Mouse (Mus musculus) MEL (cell line): Measurements from ENCODE around the gene Gpr3. TPM values are rescaled to one million over a fixed set of nuclear protein-coding genes. Genes with fewer than 3 reads are reported as not detected.
A peak's percentile ranks its signal among the peaks of the same experiment; 100 is the strongest.

Experiments used
- DNase-seq: peaks from one replicate; pipeline ENCODE4 v3.0.0; 2011; ENCODE audit warnings: low read depth, low spot score
- H3K27ac ChIP-seq: 2 replicates; pipeline ENCODE4 v1.5.1; 2012; ENCODE audit warnings: low read depth, mild to moderate bottlenecking, control low read depth, low read length, moderate library complexity; ENCODE audit not compliant: control insufficient read depth
- H3K27me3 ChIP-seq, 2 experiments: fragments of 150-350 bp in 1 of 2; sonication (generic) in 1 of 2; 2 replicates each; pipeline ENCODE4 v1.6.1; 2012; ENCODE audit warnings: low read length in 2 of 2, mild to moderate bottlenecking in 2 of 2, improper control_type of control experiment in 1 of 2, moderate library complexity in 1 of 2; ENCODE audit not compliant: insufficient read depth in 2 of 2, control insufficient read depth in 1 of 2
- H3K36me3 ChIP-seq, 2 experiments: 2 replicates each; pipeline ENCODE4 v1.6.1; 2012 to 2014; ENCODE audit warnings: low read length in 2 of 2, improper control_type of control experiment in 1 of 2, inconsistent platforms in 1 of 2, mild to moderate bottlenecking in 1 of 2; ENCODE audit not compliant: insufficient read depth in 2 of 2, control insufficient read depth in 1 of 2
- H3K4me1 ChIP-seq, 2 experiments: fragments of 150-350 bp in 1 of 2; sonication (generic) in 1 of 2; 2 replicates each; pipeline ENCODE4 v1.6.1; 2012; ENCODE audit warnings: low read length in 2 of 2, improper control_type of control experiment in 1 of 2, mild to moderate bottlenecking in 1 of 2; ENCODE audit not compliant: insufficient read depth in 2 of 2, control insufficient read depth in 1 of 2
- H3K4me3 ChIP-seq, 2 experiments: fragments of 150-350 bp in 1 of 2; sonication (generic) in 1 of 2; 2 replicates each; pipeline ENCODE4 v1.5.1; 2012; ENCODE audit warnings: low read depth in 2 of 2, low read length in 2 of 2, mild to moderate bottlenecking in 2 of 2, moderate library complexity in 2 of 2, control low read depth in 1 of 2, improper control_type of control experiment in 1 of 2; ENCODE audit not compliant: control insufficient read depth in 1 of 2, insufficient read depth in 1 of 2
- H3K79me2 ChIP-seq: 2 replicates; pipeline ENCODE4 v1.6.1; 2012; ENCODE audit warnings: mild to moderate bottlenecking, low read length, moderate library complexity; ENCODE audit not compliant: control insufficient read depth, poor library complexity, insufficient read depth
- H3K9ac ChIP-seq: 2 replicates; pipeline ENCODE4 v1.6.1; 2012; ENCODE audit warnings: low read depth, mild to moderate bottlenecking, control low read depth, low read length, moderate library complexity; ENCODE audit not compliant: control insufficient read depth, poor library complexity, severe bottlenecking
- H3K9me3 ChIP-seq: fragments of 150-350 bp; sonication (generic); replicated peaks from 2 replicates; pipeline ENCODE4 v1.6.1; 2012; ENCODE audit warnings: mild to moderate bottlenecking, low read length, improper control_type of control experiment, moderate library complexity; ENCODE audit not compliant: insufficient read depth
- CTCF ChIP-seq, 3 experiments: IDR thresholded peaks in 2 of 3; conservative IDR thresholded peaks in 1 of 3; 2 replicates each; pipeline ENCODE4 v1.5.1; 2011 to 2012; ENCODE audit warnings: low read length in 3 of 3, low read depth in 2 of 3, mild to moderate bottlenecking in 2 of 3, improper control_type of control experiment in 1 of 3, inconsistent platforms in 1 of 3, mixed read lengths in 1 of 3, moderate library complexity in 1 of 3; ENCODE audit not compliant: control insufficient read depth in 1 of 3, insufficient read depth in 1 of 3, poor library complexity in 1 of 3, severe bottlenecking in 1 of 3
- ELF1 ChIP-seq: IDR thresholded peaks from 2 replicates; pipeline ENCODE4 v1.6.1; 2014; ENCODE audit warnings: low read depth, mild to moderate bottlenecking, inconsistent platforms, low read length, improper control_type of control experiment, moderate library complexity
- GATA1 ChIP-seq: IDR thresholded peaks from 2 replicates; pipeline ENCODE4 v1.6.1; 2011; ENCODE audit warnings: low read depth, low read length, improper control_type of control experiment
- KAT2A ChIP-seq: conservative IDR thresholded peaks from 2 replicates; pipeline ENCODE4 v1.6.1; 2012; ENCODE audit warnings: low read depth, low read length, improper control_type of control experiment, inconsistent platforms
- MAX ChIP-seq: IDR thresholded peaks from 2 replicates; pipeline ENCODE4 v1.6.1; 2011; ENCODE audit warnings: low read length, improper control_type of control experiment
- MAZ ChIP-seq: IDR thresholded peaks from 2 replicates; pipeline ENCODE4 v1.6.1; 2012; ENCODE audit warnings: low read depth, mild to moderate bottlenecking, inconsistent platforms, low read length, improper control_type of control experiment
- MEF2A ChIP-seq: IDR thresholded peaks from 2 replicates; pipeline ENCODE4 v1.6.1; 2014; ENCODE audit warnings: low read depth, mild to moderate bottlenecking, inconsistent platforms, low read length, improper control_type of control experiment; ENCODE audit not compliant: poor library complexity, insufficient replicate concordance, severe bottlenecking; ENCODE audit errors: extremely low read depth
- MXI1 ChIP-seq: IDR thresholded peaks from 2 replicates; pipeline ENCODE4 v1.6.1; 2011; ENCODE audit warnings: mild to moderate bottlenecking, low read depth, low read length, improper control_type of control experiment
- POLR2AphosphoS5 ChIP-seq: IDR thresholded peaks from 2 replicates; pipeline ENCODE4 v1.6.1; 2012; ENCODE audit warnings: low read depth, borderline replicate concordance, mild to moderate bottlenecking, inconsistent platforms, low read length, moderate library complexity, mixed read lengths
- SIN3A ChIP-seq: IDR thresholded peaks from 2 replicates; pipeline ENCODE4 v1.6.1; 2012; ENCODE audit warnings: low read length, improper control_type of control experiment, inconsistent platforms
- TAL1 ChIP-seq: IDR thresholded peaks from 2 replicates; pipeline ENCODE4 v1.6.1; 2012; ENCODE audit warnings: mild to moderate bottlenecking, inconsistent platforms, low read length, moderate library complexity, mixed read lengths
- TBP ChIP-seq: IDR thresholded peaks from 2 replicates; pipeline ENCODE4 v1.8.0; 2011; ENCODE audit warnings: low read depth, low read length, improper control_type of control experiment
- TCF12 ChIP-seq: IDR thresholded peaks from 2 replicates; pipeline ENCODE4 v1.6.1; 2014; ENCODE audit warnings: low read depth, mild to moderate bottlenecking, inconsistent platforms, low read length, improper control_type of control experiment, moderate library complexity
- UBTF ChIP-seq: IDR thresholded peaks from 2 replicates; pipeline ENCODE4 v1.6.1; 2012; ENCODE audit warnings: low read depth, mild to moderate bottlenecking, inconsistent platforms, low read length, improper control_type of control experiment, moderate library complexity, borderline replicate concordance; ENCODE audit not compliant: insufficient read depth
- USF1 ChIP-seq: IDR thresholded peaks from 2 replicates; pipeline ENCODE4 v1.6.1; 2014; ENCODE audit warnings: low read depth, mild to moderate bottlenecking, inconsistent platforms, low read length, improper control_type of control experiment, moderate library complexity
- USF2 ChIP-seq, 2 experiments: IDR thresholded peaks; 2 replicates each; pipeline ENCODE4 v1.6.1; 2011 to 2012; ENCODE audit warnings: improper control_type of control experiment in 2 of 2, low read length in 2 of 2, borderline replicate concordance in 1 of 2, inconsistent platforms in 1 of 2, low read depth in 1 of 2, mild to moderate bottlenecking in 1 of 2; ENCODE audit not compliant: insufficient read depth in 1 of 2
- ZKSCAN1 ChIP-seq: IDR thresholded peaks from 2 replicates; pipeline ENCODE4 v1.6.1; 2012; ENCODE audit warnings: low read depth, mild to moderate bottlenecking, inconsistent platforms, low read length, improper control_type of control experiment, moderate library complexity
- ZNF384 ChIP-seq: IDR thresholded peaks from 2 replicates; pipeline ENCODE4 v1.6.1; 2012; ENCODE audit warnings: low read depth, mild to moderate bottlenecking, inconsistent platforms, low read length, improper control_type of control experiment
- polyA plus RNA-seq, 2 experiments: library from polyadenylated mRNA; stranded (reverse) in 1 of 2; unstranded in 1 of 2; fragments of >175 nt in 1 of 2; fragments of >200 nt in 1 of 2; gene quantifications; 2 replicates each; pipeline versions ENCODE4 v1.2.1 to v1.2.4; 2012; ENCODE audit warnings: low replicate concordance in 2 of 2, low read depth in 1 of 2; ENCODE audit not compliant: insufficient read length in 2 of 2, insufficient read depth in 1 of 2, missing spikeins in 1 of 2
- total RNA-seq: library from RNA; depleted of rRNA; stranded (reverse); fragments of 300-350 nt; gene quantifications from 2 replicates; pipeline ENCODE4 v1.2.3, GENCODE M21; 2012

Gpr3 gene
- total and polyA plus RNA-seq, 3 experiments = 0.08 to 0.35 TPM; not detected in 1

DNA sequence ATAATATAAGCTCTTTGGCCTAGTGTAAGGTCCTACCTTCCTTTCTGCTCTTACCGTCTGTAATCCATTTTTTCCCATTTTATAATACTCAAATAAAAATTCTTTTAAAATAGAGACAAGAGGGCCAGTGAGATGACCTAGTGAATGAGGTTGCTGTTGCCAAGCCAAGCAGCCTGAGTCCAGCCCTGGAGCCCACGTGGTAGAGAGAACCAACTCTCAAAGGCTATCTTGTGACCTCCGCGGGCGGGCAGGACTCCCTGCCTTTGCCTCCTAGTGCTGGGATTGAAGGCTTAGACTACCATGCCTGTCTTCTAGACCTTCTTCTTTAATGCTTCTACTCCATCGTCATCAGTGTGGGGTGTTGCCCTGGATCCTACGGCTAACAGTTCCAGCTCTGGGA is 33.1 kb downstream of the Gpr3 start:
- Histone ChIP-seq H3K4me1 (peaks cover 0 to 4% of the 10 kb centered on the region in 2 experiments; a peak in 1 of 4 replicates), H3K36me3 (peaks cover 2 to 6% of the 10 kb centered on the region in 2 experiments; a peak in 2 of 4 replicates), H3K9me3 (no peaks in the 10 kb centered on the region), H3K4me3 (no peak overlapping the region), H3K27ac (no peak overlapping the region), H3K27me3 (no peaks in the 10 kb centered on the region), H3K9ac (no peak overlapping the region), H3K79me2 (peaks cover 2% of the 10 kb centered on the region)
- no peak for TF ChIP-seq KAT2A
- no peak for TF ChIP-seq USF1
- no peak for TF ChIP-seq SIN3A
- TF ChIP-seq UBTF = no peak
- TF ChIP-seq TBP = no peak
- no peak for TF ChIP-seq POLR2AphosphoS5
- TF ChIP-seq MAX = no peak
- TF ChIP-seq ELF1 = no peak
- TF ChIP-seq CTCF (IDR thresholded peaks at IDR 0.05 in 2 of 3, conservative IDR thresholded peaks at IDR 0.05 in 1 of 3; ENCODE audit: control insufficient read depth in 1 of 3, insufficient read depth in 1 of 3, low read depth in 2 of 3, low read length in 3 of 3, poor library complexity in 1 of 3, severe bottlenecking in 1 of 3) = no peak
- no peak for TF ChIP-seq ZKSCAN1
- DNase-seq = no peak

DNA sequence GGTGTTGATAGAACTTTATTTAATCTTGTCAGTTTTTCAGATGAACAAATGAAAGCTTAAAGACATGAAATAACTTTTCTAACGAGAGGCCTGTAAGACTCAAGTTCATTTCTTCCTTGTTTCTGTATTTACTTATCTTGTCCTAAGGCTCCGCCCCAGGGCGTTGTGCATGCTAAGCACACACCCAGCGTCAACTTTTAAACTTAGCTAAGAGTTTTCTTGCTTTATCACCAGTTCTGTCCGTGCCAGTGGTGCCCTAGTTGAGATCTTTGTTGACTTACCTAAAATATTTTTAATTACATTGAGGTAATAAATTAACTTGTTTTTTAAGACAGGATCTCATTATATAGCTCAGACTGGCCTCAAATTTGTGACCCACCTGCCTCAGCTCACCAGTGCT is 34.0 kb downstream of the Gpr3 start:
- Histone ChIP-seq H3K4me1 (peaks cover 0 to 4% of the 10 kb centered on the region in 2 experiments; a peak in 1 of 4 replicates), H3K27me3 (no peaks in the 10 kb centered on the region), H3K36me3 (peaks cover 2 to 6% of the 10 kb centered on the region in 2 experiments; a peak in 2 of 4 replicates), H3K9me3 (no peaks in the 10 kb centered on the region), H3K27ac (no peak overlapping the region), H3K4me3 (no peak overlapping the region), H3K79me2 (peaks cover 2% of the 10 kb centered on the region), H3K9ac (no peak overlapping the region)
- TF ChIP-seq SIN3A (peak; percentile 56; the same call in 1 of the 2 replicates), TCF12 (no peak), ZNF384 (peak; percentile 30; the same call in 1 of the 2 replicates), MAZ (no peak), TAL1 (no peak), MXI1 (peak; percentile 53; the same call in 1 of the 2 replicates), GATA1 (peak; percentile 47), USF2 (IDR thresholded peaks at IDR 0.05; ENCODE audit: borderline replicate concordance in 1 of 2, insufficient read depth in 1 of 2, low read depth in 1 of 2, low read length in 2 of 2) (no peak), MEF2A (no peak)
- DNase-seq = peak; percentile 61
